Mouse (Mus musculus) lung, adult 2 months (tissue): Measurements from ENCODE around the gene Decr2. TPM values are rescaled to one million over a fixed set of nuclear protein-coding genes. Genes with fewer than 3 reads are reported as not detected.
"Not testable (repeated sequence)": the region's sequence is repeated elsewhere in the genome, so short reads cannot be mapped to it uniquely, and the experiment has no call there.

Source experiments
- DNase-seq: peaks from one replicate; pipeline ENCODE4 v3.0.0; 2022
- H3K4me1 ChIP-seq: fragments of 200-500 bp; 2 replicates; pipeline ENCODE4 v1.6.1; 2011; ENCODE audit warnings: low read length; ENCODE audit not compliant: control insufficient read depth, insufficient read depth
- H3K4me3 ChIP-seq: fragments of 200-500 bp; replicated peaks from 2 replicates; pipeline ENCODE3; 2011; ENCODE audit warnings: low read depth, mild to moderate bottlenecking, control low read depth, low read length; ENCODE audit errors: extremely low read depth
- CTCF ChIP-seq: fragments of 200-500 bp; IDR thresholded peaks from 2 replicates; pipeline ENCODE4 v1.5.1; 2011; ENCODE audit warnings: mild to moderate bottlenecking, low read length, control low read depth; ENCODE audit not compliant: insufficient read depth
- POLR2A ChIP-seq: fragments of 200-500 bp; IDR thresholded peaks from 2 replicates; pipeline ENCODE4 v1.6.1; 2011; ENCODE audit warnings: low read depth, mild to moderate bottlenecking, control low read depth, low read length, borderline replicate concordance; ENCODE audit errors: extremely low read depth
- WGBS: fragments of 180-500 bp; shearing (Covaris S2); methylation state at CpG from one replicate; pipeline ENCODE4 v1.1.7; 2018; 5-methylcytosine and 5-hydroxymethylcytosine counted together
- polyA plus RNA-seq: library from polyadenylated mRNA; depleted of rRNA; stranded (reverse); fragments of >200 nt; gene quantifications from 2 replicates; pipeline ENCODE4 v1.2.3, GENCODE M21; 2012

Decr2 gene
- polyA plus RNA-seq, 1 experiment, result 16.7 TPM

GRCm38 (mm10) chr17:26113181-26113948 lies 23.2 kb upstream of the Decr2 start, which contains the start of gene Tmem8:
Gene Tmem8 (plus strand): TSS chr17:26113299.
- peak; percentile 80 for DNase-seq
- Histone ChIP-seq H3K4me1 (peaks cover 5% of the 10 kb centered on the region; the same call in 1 of the 2 replicates), H3K4me3 (peak within 1 kb of the TSS; percentile 59)
- TF ChIP-seq POLR2A (no peak), CTCF (no peak)
- under 1% methylated on average over 67 of the region's 75 CpGs for WGBS

- H3K4me3 ChIP-seq, result peak overlapping the region; percentile 16
- H3K4me1 ChIP-seq, result peaks cover 5% of the 10 kb centered on the region; the same call in 1 of the 2 replicates
- TF ChIP-seq POLR2A (no peak), CTCF (no peak)
- DNase-seq, result no peak
- WGBS, result 20% methylated on average over 14 of the region's 14 CpGs
Measured at GRCm38 (mm10) chr17:26112751-26113150, 22.6 kb upstream of the Decr2 start.

DNA sequence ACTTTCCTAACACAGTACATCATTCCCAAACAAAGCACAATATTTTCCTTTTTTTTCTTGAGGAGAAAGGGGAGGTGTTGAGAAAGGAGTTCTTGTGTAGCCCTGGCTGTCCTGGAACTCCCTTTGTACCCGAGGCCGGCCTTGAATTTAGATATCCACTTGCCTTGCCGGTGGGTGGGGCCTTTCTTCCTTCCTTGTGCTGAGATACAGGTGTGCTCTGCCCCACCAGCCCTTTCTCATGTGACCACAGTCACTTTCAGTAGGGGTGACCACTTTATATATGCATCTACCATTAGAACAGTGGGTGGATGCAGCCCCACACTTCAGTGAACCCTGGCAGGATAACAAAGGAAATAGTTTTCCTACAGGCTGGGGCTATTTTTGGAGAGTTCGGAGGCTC lies 21.6 kb upstream of the Decr2 start:
- WGBS, result 34% methylated on average over 4 of the region's 4 CpGs
- no peak for TF ChIP-seq CTCF
- TF ChIP-seq POLR2A, result no peak
- Histone ChIP-seq H3K4me3 (no peak overlapping the region), H3K4me1 (peaks cover 5% of the 10 kb centered on the region; the same call in 1 of the 2 replicates)
- DNase-seq, result no peak

DNA sequence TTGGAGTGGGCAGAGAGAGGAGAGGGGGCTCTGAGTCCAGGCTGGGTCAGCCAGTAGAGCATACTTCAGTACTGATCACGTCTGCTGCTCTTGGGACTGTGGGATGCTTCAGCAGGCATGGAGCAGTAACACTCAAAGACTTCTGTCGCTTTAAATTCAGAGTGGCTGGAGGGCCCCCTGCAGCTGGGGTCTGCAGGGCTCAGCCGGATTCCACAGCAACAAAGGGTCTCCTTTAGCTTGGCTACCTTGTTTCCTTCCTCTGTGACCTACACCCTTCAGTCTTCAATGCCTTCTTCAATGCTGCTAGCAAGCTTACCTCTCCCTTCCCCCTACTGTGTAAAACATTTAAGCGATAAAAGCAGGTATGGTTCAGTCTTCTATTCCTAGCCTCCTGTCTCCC lies 20.9 kb upstream of the Decr2 start:
- Histone ChIP-seq H3K4me1 (peaks cover 5% of the 10 kb centered on the region; the same call in 1 of the 2 replicates), H3K4me3 (no peak overlapping the region)
- 16% methylated on average over 4 of the region's 4 CpGs for WGBS
- TF ChIP-seq CTCF, result no peak
- TF ChIP-seq POLR2A, result no peak
- DNase-seq, result no peak

- no peak for DNase-seq
- WGBS, result 41% methylated on average over 4 of the region's 4 CpGs
- Histone ChIP-seq H3K4me1 (peaks cover 5% of the 10 kb centered on the region; the same call in 1 of the 2 replicates), H3K4me3 (no peak overlapping the region)
- TF ChIP-seq CTCF, result no peak
- TF ChIP-seq POLR2A, result no peak
Measured at GRCm38 (mm10) chr17:26110156-26110555, 20.0 kb upstream of the Decr2 start.

GRCm38 (mm10) chr17:26105619-26106018 lies 15.5 kb upstream of the Decr2 start:
- TF ChIP-seq CTCF, result no peak
- no peak for TF ChIP-seq POLR2A
- 33% methylated on average over 4 of the region's 4 CpGs for WGBS
- DNase-seq, result no peak
- Histone ChIP-seq H3K4me3 (no peak overlapping the region), H3K4me1 (no peaks in the 10 kb centered on the region)

DNA sequence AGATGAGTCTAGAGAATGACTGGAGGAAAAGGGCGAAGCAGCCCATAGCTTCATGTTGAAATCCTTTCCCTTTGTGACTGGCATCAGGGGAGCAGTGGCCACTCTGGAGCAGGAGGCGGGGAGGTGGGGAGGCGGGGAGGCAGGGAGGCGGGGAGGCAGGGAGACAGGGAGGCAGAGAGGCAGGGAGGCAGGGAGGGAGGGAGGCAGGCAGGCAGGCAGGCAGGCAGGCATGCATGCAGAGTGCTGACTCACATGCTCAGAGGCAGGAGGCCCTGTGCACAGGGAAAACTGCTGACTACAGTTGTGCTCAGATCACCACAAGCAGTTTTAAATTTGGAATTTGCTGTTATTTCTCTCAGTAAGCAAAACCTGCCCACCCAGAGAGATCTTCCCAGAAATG lies 11.3 kb upstream of the Decr2 start:
- H3K4me1 ChIP-seq, result no peaks in the 10 kb centered on the region
- DNase-seq, result no peak
- 29% methylated on average over 4 of the region's 4 CpGs for WGBS
- no peak for TF ChIP-seq POLR2A
- TF ChIP-seq CTCF, result no peak
- no peak overlapping the region for H3K4me3 ChIP-seq

- WGBS, result 49% methylated on average over 2 of the region's 2 CpGs
- TF ChIP-seq CTCF (no peak), POLR2A (no peak)
- no peaks in the 10 kb centered on the region for H3K4me1 ChIP-seq
- no peak overlapping the region for H3K4me3 ChIP-seq
- no peak for DNase-seq
Measured at GRCm38 (mm10) chr17:26100166-26100565, 10.0 kb upstream of the Decr2 start.

- not testable (repeated sequence) for H3K4me3 ChIP-seq, H3K4me1 ChIP-seq, DNase-seq
- 55% methylated on average over 3 of the region's 3 CpGs for WGBS
Measured at GRCm38 (mm10) chr17:26099316-26099715, 9.2 kb upstream of the Decr2 start.

DNA sequence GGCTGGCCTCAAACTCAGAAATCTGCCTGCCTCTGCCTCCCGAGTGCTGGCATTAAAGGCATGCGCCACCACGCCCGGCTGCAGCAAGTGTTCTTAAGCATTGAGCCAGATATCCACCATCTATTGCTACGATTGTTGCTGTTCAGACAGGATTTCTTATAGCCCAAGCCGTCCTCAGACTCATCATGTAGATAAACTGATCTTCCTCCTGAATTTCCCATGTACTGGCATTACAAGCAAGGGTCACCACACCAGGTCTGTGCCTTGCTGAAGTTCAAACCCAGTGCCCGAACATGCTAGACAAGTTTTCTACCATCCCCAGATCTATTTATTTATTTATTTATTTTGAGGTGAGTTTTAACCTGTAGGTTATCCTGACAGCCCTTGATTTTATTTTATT lies 8.3 kb upstream of the Decr2 start:
- 88% methylated on average over 7 of the region's 7 CpGs for WGBS
- H3K4me3 ChIP-seq, result no peak overlapping the region
- H3K4me1 ChIP-seq, result no peaks in the 10 kb centered on the region
- TF ChIP-seq CTCF, result no peak
- DNase-seq, result no peak
